Mouse (Mus musculus) neural tube, embryonic 13.5 days (tissue): ENCODE measurements around the gene Keap1. TPM values are rescaled to one million over a fixed set of nuclear protein-coding genes. Genes with fewer than 3 reads are reported as not detected.

Source experiments
- ATAC-seq: fragments of 200-750 bp; cut with Nextera tagmentation; 2 replicates; pipeline ENCODE4 v1.8.0; 2017; ENCODE audit warnings: low read depth, mild to moderate bottlenecking, moderate TSS enrichment, moderate library complexity
- H3K27ac ChIP-seq: fragments of 300-500 bp; sonication (generic); replicated peaks from 2 replicates; pipeline ENCODE4 v1.5.1; 2015; ENCODE audit warnings: moderate library complexity, mild to moderate bottlenecking, inconsistent platforms
- H3K27me3 ChIP-seq: fragments of 300-500 bp; sonication (generic); 2 replicates; pipeline ENCODE4 v1.6.1; 2015; ENCODE audit warnings: mild to moderate bottlenecking, inconsistent platforms
- H3K36me3 ChIP-seq: fragments of 300-500 bp; sonication (generic); 2 replicates; pipeline ENCODE4 v1.6.1; 2015; ENCODE audit warnings: mild to moderate bottlenecking, inconsistent platforms
- H3K4me1 ChIP-seq: fragments of 300-500 bp; sonication (generic); replicated peaks from 2 replicates; pipeline ENCODE4 v1.6.1; 2015; ENCODE audit warnings: inconsistent platforms
- H3K4me2 ChIP-seq: fragments of 300-500 bp; sonication (generic); 2 replicates; pipeline ENCODE4 v1.6.1; 2015; ENCODE audit warnings: inconsistent platforms, mild to moderate bottlenecking, moderate library complexity
- H3K4me3 ChIP-seq: fragments of 300-500 bp; sonication (generic); 2 replicates; pipeline ENCODE4 v1.5.1; 2015; ENCODE audit warnings: mild to moderate bottlenecking, inconsistent platforms
- H3K9ac ChIP-seq: fragments of 300-500 bp; sonication (generic); 2 replicates; pipeline ENCODE4 v1.6.1; 2015; ENCODE audit warnings: moderate library complexity, mild to moderate bottlenecking, inconsistent platforms
- H3K9me3 ChIP-seq: fragments of 300-500 bp; sonication (generic); 2 replicates; pipeline ENCODE4 v1.6.1; 2016; ENCODE audit warnings: inconsistent platforms
- WGBS: fragments of 180-500 bp; shearing (Covaris S2); methylation state at CpG from one replicate; pipeline ENCODE4 v1.1.7; 2015; 5-methylcytosine and 5-hydroxymethylcytosine counted together
- polyA plus RNA-seq: library from polyadenylated mRNA; unstranded; fragments of >200 nt; fragmentation: Nextera tagmentation; extraction: Ambion mirVana; gene quantifications from 2 replicates; pipeline ENCODE4 v1.2.1, GENCODE M21; 2015

Keap1 gene
- polyA plus RNA-seq, 1 experiment from 2014 or later = 60.9 TPM

DNA sequence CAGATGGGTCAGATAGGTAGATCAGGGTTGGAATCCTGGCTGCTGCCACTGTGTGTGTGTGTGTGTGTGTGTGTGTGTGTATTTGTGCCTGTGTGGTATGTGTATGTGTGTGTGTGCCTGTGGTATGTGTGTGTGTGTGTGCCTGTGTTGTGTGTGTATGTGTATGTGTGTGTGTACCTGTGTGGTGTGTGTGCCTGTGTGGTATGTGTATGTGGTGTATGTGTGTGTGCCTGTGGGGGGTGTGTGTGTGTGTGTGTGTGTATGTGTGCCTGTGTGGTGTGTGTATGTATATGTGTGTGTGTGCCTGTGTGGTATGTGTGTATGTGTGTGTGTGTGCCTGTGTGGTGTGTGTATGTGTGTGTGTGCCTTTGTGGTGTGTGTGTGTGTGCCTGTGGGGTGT is 15.5 kb upstream of the Keap1 start:
- H3K27ac ChIP-seq = no peak overlapping the region
- no peak overlapping the region for H3K9ac ChIP-seq
- no peak for ATAC-seq
- H3K4me2 ChIP-seq = no peak overlapping the region
- peaks cover 35% of the 10 kb centered on the region for H3K27me3 ChIP-seq
- no peak overlapping the region for H3K4me3 ChIP-seq
- no peaks in the 10 kb centered on the region for H3K4me1 ChIP-seq
- no peaks in the 10 kb centered on the region for H3K9me3 ChIP-seq
- no peaks in the 10 kb centered on the region for H3K36me3 ChIP-seq

- H3K4me3 ChIP-seq = no peak overlapping the region
- ATAC-seq = no peak
- no peak overlapping the region for H3K4me2 ChIP-seq
- H3K9me3 ChIP-seq = no peaks in the 10 kb centered on the region
- no peak overlapping the region for H3K27ac ChIP-seq
- H3K36me3 ChIP-seq = no peaks in the 10 kb centered on the region
- no peak overlapping the region for H3K9ac ChIP-seq
- peaks cover 69% of the 10 kb centered on the region for H3K27me3 ChIP-seq
- 69% methylated on average over 13 of the region's 13 CpGs for WGBS
- H3K4me1 ChIP-seq = peaks cover 8% of the 10 kb centered on the region
Observed at GRCm38 (mm10) chr9:21251116-21251735, 12.1 kb upstream of the Keap1 start.

DNA sequence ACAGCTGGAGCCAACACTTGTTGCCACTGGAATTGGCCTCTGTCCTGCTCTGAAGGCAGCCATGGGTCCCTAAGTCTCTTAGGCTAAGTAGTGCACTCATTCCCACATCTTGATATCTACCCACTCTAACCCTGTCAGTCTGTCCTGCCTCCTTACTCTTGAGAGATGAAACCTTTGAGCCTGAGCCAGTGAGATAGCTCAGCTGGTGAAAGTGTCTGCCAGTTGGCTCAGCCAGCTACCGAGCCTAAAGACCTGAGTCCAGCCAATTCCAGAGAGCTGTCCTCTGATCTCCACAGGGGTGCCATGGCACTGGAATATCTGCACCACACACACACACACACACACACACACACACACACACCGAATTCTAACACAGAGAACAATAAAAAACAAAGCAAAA is 11.3 kb upstream of the Keap1 start:
- H3K9me3 ChIP-seq = no peaks in the 10 kb centered on the region
- no peaks in the 10 kb centered on the region for H3K36me3 ChIP-seq
- H3K27me3 ChIP-seq = peaks cover 76% of the 10 kb centered on the region
- no peak overlapping the region for H3K4me3 ChIP-seq
- no peak overlapping the region for H3K9ac ChIP-seq
- H3K4me1 ChIP-seq = peaks cover 8% of the 10 kb centered on the region
- H3K27ac ChIP-seq = no peak overlapping the region
- no peak overlapping the region for H3K4me2 ChIP-seq
- no peak for ATAC-seq
- WGBS = 61% methylated on average over 2 of the region's 2 CpGs

GRCm38 (mm10) chr9:21249629-21250508 is 10.7 kb upstream of the Keap1 start:
- Histone ChIP-seq H3K36me3 (no peaks in the 10 kb centered on the region), H3K4me1 (peaks cover 14% of the 10 kb centered on the region), H3K9ac (no peak overlapping the region), H3K27me3 (peaks cover 83% of the 10 kb centered on the region), H3K27ac (no peak overlapping the region), H3K9me3 (no peaks in the 10 kb centered on the region), H3K4me3 (no peak overlapping the region), H3K4me2 (no peak overlapping the region)
- ATAC-seq = no peak
- WGBS = 33% methylated on average over 17 of the region's 17 CpGs

DNA sequence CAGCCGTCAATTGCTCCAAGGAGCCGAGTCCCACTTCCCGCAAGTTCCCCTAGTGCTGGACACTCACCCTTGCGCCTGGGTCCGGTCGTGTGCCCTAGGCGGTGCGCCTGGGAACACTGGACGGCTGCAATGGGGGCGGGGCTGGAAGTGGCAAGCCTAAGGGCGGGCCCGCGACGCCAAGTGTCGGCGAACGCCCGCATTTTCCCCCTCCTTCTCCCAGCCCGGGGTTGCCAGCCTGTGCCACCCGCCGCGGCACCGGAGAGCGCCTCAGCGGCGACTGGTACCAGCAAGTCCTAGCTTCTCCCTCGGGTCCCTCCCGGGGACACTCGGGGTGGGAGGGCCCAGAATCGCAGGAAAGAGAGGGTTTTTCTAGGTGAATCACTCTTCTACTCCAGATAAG is 9.2 kb upstream of the Keap1 start, which contains the start of gene S1pr5:
Gene S1pr5, minus strand, starts transcription at position 118 of the 400 bp plus-strand sequence.
- no peak for ATAC-seq
- H3K4me1 ChIP-seq = peaks cover 27% of the 10 kb centered on the region
- no peaks in the 10 kb centered on the region for H3K36me3 ChIP-seq
- no peak within 1 kb of the TSS for H3K27ac ChIP-seq
- peak within 1 kb of the TSS; percentile 21 for H3K4me3 ChIP-seq
- WGBS = 1% methylated on average over 28 of the region's 30 CpGs
- peaks cover 98% of the 10 kb centered on the region for H3K27me3 ChIP-seq
- peak within 1 kb of the TSS; percentile 30 for H3K4me2 ChIP-seq
- H3K9me3 ChIP-seq = no peaks in the 10 kb centered on the region
- H3K9ac ChIP-seq = no peak within 1 kb of the TSS

GRCm38 (mm10) chr9:21246342-21246741 is 7.2 kb upstream of the Keap1 start:
- no peak overlapping the region for H3K27ac ChIP-seq
- 65% methylated on average over 1 of the region's 1 CpGs for WGBS
- H3K4me2 ChIP-seq = no peak overlapping the region
- H3K4me1 ChIP-seq = peaks cover 33% of the 10 kb centered on the region
- no peaks in the 10 kb centered on the region for H3K9me3 ChIP-seq
- no peaks in the 10 kb centered on the region for H3K36me3 ChIP-seq
- peaks cover 98% of the 10 kb centered on the region for H3K27me3 ChIP-seq
- H3K9ac ChIP-seq = no peak overlapping the region
- ATAC-seq = no peak
- no peak overlapping the region for H3K4me3 ChIP-seq

- Histone ChIP-seq H3K4me1 (peaks cover 33% of the 10 kb centered on the region), H3K9ac (peak overlapping the region; percentile 69), H3K27me3 (peaks cover 86% of the 10 kb centered on the region), H3K27ac (peak overlapping the region; percentile 68; the same call in 1 of the 2 replicates), H3K36me3 (no peaks in the 10 kb centered on the region), H3K4me2 (peak overlapping the region; percentile 80), H3K9me3 (no peaks in the 10 kb centered on the region), H3K4me3 (peak overlapping the region; percentile 48)
- no peak for ATAC-seq
- 2% methylated on average over 16 of the region's 16 CpGs for WGBS
Observed at GRCm38 (mm10) chr9:21245113-21245487, 5.9 kb upstream of the Keap1 start.

DNA sequence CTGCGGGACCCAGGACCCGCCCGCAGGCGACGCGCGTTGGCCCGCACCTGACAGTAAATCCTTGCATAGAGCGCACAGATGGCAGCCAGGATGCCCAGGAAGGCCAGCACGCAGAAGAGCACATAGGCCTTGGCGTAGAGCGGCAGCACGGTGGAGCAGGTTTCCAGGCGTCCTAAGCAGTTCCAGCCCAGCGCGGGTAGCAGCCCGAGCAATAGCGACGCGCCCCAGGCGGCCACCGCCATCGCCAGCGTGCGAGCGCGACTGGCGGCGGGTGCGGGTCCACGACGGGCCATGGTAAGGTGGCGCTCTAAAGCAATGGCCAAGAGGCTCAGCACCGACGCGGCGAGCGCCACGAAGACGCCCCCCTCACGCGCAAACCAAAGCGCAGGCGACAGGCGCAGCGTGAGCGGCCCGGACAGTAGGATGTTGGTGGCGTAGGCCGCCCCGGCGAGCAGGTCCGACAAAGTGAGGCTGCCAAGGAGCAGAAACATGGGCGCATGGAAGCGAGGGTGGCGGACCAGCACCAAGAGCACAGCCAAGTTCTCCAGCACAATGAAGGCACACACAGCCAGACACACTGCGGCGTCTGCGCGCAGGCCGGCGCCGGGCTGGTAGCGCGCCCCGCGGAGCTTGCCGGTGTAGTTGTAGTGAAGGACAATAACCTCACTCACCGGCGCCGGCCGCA is 5.4 kb upstream of the Keap1 start:
- peak; percentile 70; the same call in 1 of the 2 replicates for ATAC-seq
- H3K4me2 ChIP-seq = peak overlapping the region; percentile 80
- H3K9me3 ChIP-seq = no peaks in the 10 kb centered on the region
- H3K27me3 ChIP-seq = peaks cover 80% of the 10 kb centered on the region
- peak overlapping the region; percentile 68 for H3K27ac ChIP-seq
- no peaks in the 10 kb centered on the region for H3K36me3 ChIP-seq
- WGBS = under 1% methylated on average over 72 of the region's 72 CpGs
- H3K4me3 ChIP-seq = peak overlapping the region; percentile 48
- peak overlapping the region; percentile 69 for H3K9ac ChIP-seq
- peaks cover 35% of the 10 kb centered on the region for H3K4me1 ChIP-seq

DNA sequence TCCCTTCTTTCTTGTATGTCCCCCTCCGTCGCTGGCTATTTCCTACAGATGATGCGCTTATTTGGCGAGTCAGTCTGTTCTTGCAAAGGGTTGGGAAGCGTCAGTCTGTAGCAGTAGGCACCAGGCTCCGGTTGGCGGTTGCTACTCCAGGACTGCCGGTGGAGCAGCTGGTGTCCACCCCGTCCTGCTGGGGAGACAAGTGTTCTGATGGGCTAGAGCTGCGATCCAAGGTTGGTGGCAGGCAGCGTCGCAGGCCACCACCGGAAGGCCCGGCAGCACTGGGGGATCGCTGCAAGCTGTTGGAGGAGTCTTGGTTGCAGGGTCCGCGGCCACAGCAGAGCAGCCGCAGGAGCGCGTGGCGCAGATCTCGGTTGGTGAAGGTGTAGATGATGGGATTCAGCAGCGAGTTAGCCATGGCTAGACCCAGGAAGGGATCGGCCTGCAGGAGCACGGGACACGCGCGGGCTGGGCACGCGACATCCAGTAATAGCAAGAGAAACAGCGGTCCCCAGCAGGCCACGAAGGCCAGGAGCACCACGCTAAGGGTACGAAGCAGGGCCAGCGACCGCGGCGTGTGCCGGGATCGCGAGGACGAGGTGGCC is 4.8 kb upstream of the Keap1 start:
- 5% methylated on average over 42 of the region's 42 CpGs for WGBS
- no peak for ATAC-seq
- Histone ChIP-seq H3K36me3 (no peaks in the 10 kb centered on the region), H3K27me3 (peaks cover 74% of the 10 kb centered on the region), H3K4me3 (peak overlapping the region; percentile 48), H3K9me3 (no peaks in the 10 kb centered on the region), H3K9ac (peak overlapping the region; percentile 69), H3K4me1 (peaks cover 40% of the 10 kb centered on the region), H3K4me2 (peak overlapping the region; percentile 80), H3K27ac (peak overlapping the region; percentile 68)

- WGBS = 4% methylated on average over 11 of the region's 11 CpGs
- H3K4me1 ChIP-seq = peaks cover 49% of the 10 kb centered on the region
- ATAC-seq = no peak
- H3K9ac ChIP-seq = no peak overlapping the region
- H3K36me3 ChIP-seq = 0 out of 2 replicates have a peak, but pooled peaks cover 7% of the 10 kb centered on the region
- H3K27ac ChIP-seq = no peak overlapping the region
- no peaks in the 10 kb centered on the region for H3K9me3 ChIP-seq
- no peak overlapping the region for H3K4me2 ChIP-seq
- H3K4me3 ChIP-seq = no peak overlapping the region
- peaks cover 49% of the 10 kb centered on the region for H3K27me3 ChIP-seq
Observed at GRCm38 (mm10) chr9:21241343-21241742, 2.2 kb upstream of the Keap1 start.

DNA sequence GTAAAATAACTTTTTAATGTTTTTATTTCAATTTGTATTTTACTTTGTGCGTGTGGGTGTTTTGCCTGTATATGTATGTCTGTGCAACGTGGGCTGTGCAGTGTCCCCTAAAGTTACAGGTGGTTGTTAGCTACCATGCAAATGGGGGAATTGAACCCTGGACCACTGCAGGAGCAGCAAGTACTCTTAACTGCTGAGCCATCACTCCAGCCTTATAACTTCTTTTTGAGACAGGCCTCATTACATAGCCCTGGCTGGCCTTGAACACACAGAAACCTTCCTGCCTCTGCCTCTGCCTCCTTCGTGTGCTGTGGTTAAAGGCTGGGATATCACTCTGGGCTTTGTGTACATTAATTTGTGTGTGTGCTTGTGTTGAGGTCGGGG is 296 bp upstream of the Keap1 start:
- peak overlapping the region; percentile 95 for H3K9ac ChIP-seq
- peaks cover 47% of the 10 kb centered on the region for H3K4me1 ChIP-seq
- no peaks in the 10 kb centered on the region for H3K9me3 ChIP-seq
- no peak for ATAC-seq
- peaks cover 21% of the 10 kb centered on the region for H3K36me3 ChIP-seq
- peak overlapping the region; percentile 73 for H3K4me3 ChIP-seq
- peak overlapping the region; percentile 94; the same call in 1 of the 2 replicates for H3K27ac ChIP-seq
- peak overlapping the region; percentile 75 for H3K4me2 ChIP-seq
- 38% methylated on average over 4 of the region's 4 CpGs for WGBS
- peaks cover 30% of the 10 kb centered on the region for H3K27me3 ChIP-seq
